Mouse (Mus musculus): Measurements from ENCODE around the gene Arhgap18. TPM values are rescaled to one million over a fixed set of nuclear protein-coding genes. Genes with fewer than 3 reads are reported as not detected.
A peak's percentile ranks its signal among the peaks of the same experiment; 100 is the strongest.

Gene Arhgap18
- total and polyA plus RNA-seq, 2 experiments from 2014 or later = 5.3 to 8.3 TPM

- no peaks in the 10 kb centered on the region for H3K36me3 ChIP-seq (ENCODE audit: insufficient read depth, low read length)
- peak overlapping the region; percentile 98 for H3K4me2 ChIP-seq (ENCODE audit: low read depth, low read length)
- no peak overlapping the region for H3K4me3 ChIP-seq (ENCODE audit: low read length)
- no peak overlapping the region for H3K9ac ChIP-seq (replicated peaks; ENCODE audit: low read length)
- no peak overlapping the region; the same call in 1 of the 2 replicates for H3K27ac ChIP-seq
- DNase-seq (ENCODE audit: low spot score) (no peak), ATAC-seq (no peak)
- 0 out of 2 replicates have a peak, but pooled peaks cover 3% of the 10 kb centered on the region for H3K4me1 ChIP-seq (ENCODE audit: insufficient read depth, low read length)
- H3K27me3 ChIP-seq (ENCODE audit: insufficient read depth, low read length) = no peaks in the 10 kb centered on the region
- no peak for TF ChIP-seq CTCF (IDR thresholded peaks at IDR 0.05; ENCODE audit: low read depth)
- no peaks in the 10 kb centered on the region for H3K9me3 ChIP-seq (ENCODE audit: low read length)
- WGBS = 67% methylated on average over 1 of the region's 1 CpGs
Measured at GRCm38 (mm10) chr10:26774266-26774665, 21.0 kb downstream of the Arhgap18 start.

- no peak for DNase-seq (ENCODE audit: low spot score)
- no peak overlapping the region for H3K9ac ChIP-seq (replicated peaks; ENCODE audit: low read length)
- no peaks in the 10 kb centered on the region for H3K36me3 ChIP-seq (ENCODE audit: insufficient read depth, low read length)
- H3K27me3 ChIP-seq (ENCODE audit: insufficient read depth, low read length) = no peaks in the 10 kb centered on the region
- H3K4me2 ChIP-seq (ENCODE audit: low read depth, low read length) = no peak overlapping the region
- no peak for TF ChIP-seq CTCF (IDR thresholded peaks at IDR 0.05; ENCODE audit: low read depth)
- no peak overlapping the region for H3K27ac ChIP-seq
- no peak for ATAC-seq
- H3K9me3 ChIP-seq (ENCODE audit: low read length) = no peaks in the 10 kb centered on the region
- 0 out of 2 replicates have a peak, but pooled peaks cover 3% of the 10 kb centered on the region for H3K4me1 ChIP-seq (ENCODE audit: insufficient read depth, low read length)
- H3K4me3 ChIP-seq (ENCODE audit: low read length) = no peak overlapping the region
Measured at GRCm38 (mm10) chr10:26776443-26776842, 23.2 kb downstream of the Arhgap18 start.

GRCm38 (mm10) chr10:26780581-26780980, 27.4 kb downstream of the Arhgap18 start:
- Histone ChIP-seq H3K27me3 (ENCODE audit: insufficient read depth, low read length) (no peaks in the 10 kb centered on the region), H3K27ac (no peak overlapping the region), H3K36me3 (ENCODE audit: insufficient read depth, low read length) (no peaks in the 10 kb centered on the region), H3K9me3 (ENCODE audit: low read length) (no peaks in the 10 kb centered on the region), H3K4me1 (ENCODE audit: insufficient read depth, low read length) (no peaks in the 10 kb centered on the region), H3K4me2 (ENCODE audit: low read depth, low read length) (no peak overlapping the region), H3K9ac (replicated peaks; ENCODE audit: low read length) (no peak overlapping the region), H3K4me3 (ENCODE audit: low read length) (no peak overlapping the region)
- DNase-seq (ENCODE audit: low spot score) = no peak
- TF ChIP-seq CTCF (IDR thresholded peaks at IDR 0.05; ENCODE audit: low read depth) = no peak
- WGBS = 79% methylated on average over 3 of the region's 3 CpGs
- no peak for ATAC-seq

GRCm38 (mm10) chr10:26789680-26790079, 36.5 kb downstream of the Arhgap18 start:
- Histone ChIP-seq H3K36me3 (ENCODE audit: insufficient read depth, low read length) (no peaks in the 10 kb centered on the region), H3K9ac (replicated peaks; ENCODE audit: low read length) (no peak overlapping the region), H3K4me3 (ENCODE audit: low read length) (no peak overlapping the region), H3K9me3 (ENCODE audit: low read length) (no peaks in the 10 kb centered on the region), H3K27me3 (ENCODE audit: insufficient read depth, low read length) (no peaks in the 10 kb centered on the region), H3K4me1 (ENCODE audit: insufficient read depth, low read length) (no peaks in the 10 kb centered on the region), H3K27ac (no peak overlapping the region), H3K4me2 (ENCODE audit: low read depth, low read length) (no peak overlapping the region)
- no peak for ATAC-seq
- no peak for DNase-seq (ENCODE audit: low spot score)
- WGBS = 86% methylated on average over 2 of the region's 2 CpGs
- no peak for TF ChIP-seq CTCF (IDR thresholded peaks at IDR 0.05; ENCODE audit: low read depth)

- Histone ChIP-seq H3K4me3 (ENCODE audit: low read length) (no peak overlapping the region), H3K9me3 (ENCODE audit: low read length) (no peaks in the 10 kb centered on the region), H3K36me3 (ENCODE audit: insufficient read depth, low read length) (no peaks in the 10 kb centered on the region), H3K4me1 (ENCODE audit: insufficient read depth, low read length) (no peaks in the 10 kb centered on the region), H3K4me2 (ENCODE audit: low read depth, low read length) (no peak overlapping the region), H3K9ac (replicated peaks; ENCODE audit: low read length) (no peak overlapping the region), H3K27me3 (ENCODE audit: insufficient read depth, low read length) (no peaks in the 10 kb centered on the region), H3K27ac (no peak overlapping the region)
- DNase-seq (ENCODE audit: low spot score) (no peak), ATAC-seq (no peak)
- WGBS = 86% methylated on average over 3 of the region's 3 CpGs
- TF ChIP-seq CTCF (IDR thresholded peaks at IDR 0.05; ENCODE audit: low read depth) = no peak
Measured at GRCm38 (mm10) chr10:26791810-26792209, 38.6 kb downstream of the Arhgap18 start.

GRCm38 (mm10) chr10:26793013-26793412, 39.8 kb downstream of the Arhgap18 start:
- WGBS = 92% methylated on average over 8 of the region's 8 CpGs
- no peak overlapping the region for H3K27ac ChIP-seq
- no peak for ATAC-seq

GRCm38 (mm10) chr10:26796432-26797286, 43.4 kb downstream of the Arhgap18 start:
- peak; percentile 56 for DNase-seq (ENCODE audit: low spot score)
- Histone ChIP-seq H3K9me3 (ENCODE audit: low read length) (no peaks in the 10 kb centered on the region), H3K36me3 (ENCODE audit: insufficient read depth, low read length) (no peaks in the 10 kb centered on the region), H3K4me2 (ENCODE audit: low read depth, low read length) (no peak overlapping the region), H3K4me1 (ENCODE audit: insufficient read depth, low read length) (no peaks in the 10 kb centered on the region), H3K9ac (replicated peaks; ENCODE audit: low read length) (no peak overlapping the region), H3K27ac (no peak overlapping the region), H3K27me3 (ENCODE audit: insufficient read depth, low read length) (no peaks in the 10 kb centered on the region), H3K4me3 (ENCODE audit: low read length) (no peak overlapping the region)
- no peak for TF ChIP-seq CTCF (IDR thresholded peaks at IDR 0.05; ENCODE audit: low read depth)
- 66% methylated on average over 10 of the region's 10 CpGs for WGBS
- ATAC-seq = peak; percentile 56

More at GRCm38 (mm10) chr10:26793013-26793412, 39.8 kb downstream of the Arhgap18 start:
- Histone ChIP-seq H3K4me3 (ENCODE audit: low read length) (no peak overlapping the region), H3K9ac (replicated peaks; ENCODE audit: low read length) (no peak overlapping the region), H3K9me3 (ENCODE audit: low read length) (no peaks in the 10 kb centered on the region), H3K4me1 (ENCODE audit: insufficient read depth, low read length) (no peaks in the 10 kb centered on the region), H3K27me3 (ENCODE audit: insufficient read depth, low read length) (no peaks in the 10 kb centered on the region), H3K4me2 (ENCODE audit: low read depth, low read length) (no peak overlapping the region), H3K36me3 (ENCODE audit: insufficient read depth, low read length) (no peaks in the 10 kb centered on the region)
- no peak for TF ChIP-seq CTCF (IDR thresholded peaks at IDR 0.05; ENCODE audit: low read depth)
- DNase-seq (ENCODE audit: low spot score) = no peak

All from hindbrain, postnatal 0 days (tissue).